Mouse (Mus musculus) macrophage (primary cell): ENCODE results near the gene Prr15l. TPM values are rescaled to one million over a fixed set of nuclear protein-coding genes. Genes with fewer than 3 reads are reported as not detected.

Source experiments
- H3K27ac ChIP-seq: fragments of 350-480 bp; formaldehyde crosslinking; 2 replicates; pipeline ENCODE4 v1.9.0; 2021
- H3K36me3 ChIP-seq: fragments of 350-480 bp; formaldehyde crosslinking; 2 replicates; pipeline ENCODE4 v1.9.0; 2021; ENCODE audit errors: inconsistent target
- H3K4me3 ChIP-seq: fragments of 350-480 bp; formaldehyde crosslinking; 2 replicates; pipeline ENCODE4 v1.9.0; 2021; ENCODE audit errors: inconsistent target
- H3K79me2 ChIP-seq: fragments of 350-480 bp; formaldehyde crosslinking; 2 replicates; pipeline ENCODE4 v1.9.0; 2021; ENCODE audit errors: inconsistent target
- WGBS: methylation state at CpG from one replicate; pipeline ENCODE4 v1.1.7; 2026; ENCODE audit warnings: inconsistent platforms; ENCODE audit not compliant: missing documents; 5-methylcytosine and 5-hydroxymethylcytosine counted together
- polyA plus RNA-seq: library from polyadenylated mRNA; stranded (reverse); fragments of 250-400 nt; gene quantifications from 3 replicates; pipeline ENCODE4 v1.2.4, GENCODE M21; 2018; ENCODE audit warnings: inconsistent platforms

The Prr15l gene
- polyA plus RNA-seq, 1 experiment from 2014 or later, result not detected

GRCm38 (mm10) chr11:96986463-96986862 lies 58.6 kb downstream of the Prr15l start:
- 54% methylated on average over 3 of the region's 3 CpGs for WGBS
- H3K36me3 ChIP-seq, result no peaks in the 10 kb centered on the region
- H3K27ac ChIP-seq, result no peak overlapping the region
- no peak overlapping the region for H3K4me3 ChIP-seq
- H3K79me2 ChIP-seq, result no peaks in the 10 kb centered on the region

Other genes with a start within 250 kb of the Prr15l start
- gene Snx11, start 150.5 kb upstream of the Prr15l start, polyA plus RNA-seq, result 14.2 to 28.6 TPM (median 20.6 TPM) in 3 replicates
- 40.5 to 73.7 TPM (median 45.0 TPM) in 3 replicates for gene Cbx1, start 139.0 kb upstream of the Prr15l start, polyA plus RNA-seq
- gene Nfe2l1, start 98.1 kb upstream of the Prr15l start, polyA plus RNA-seq, result 85.5 to 118 TPM (median 95.5 TPM) in 3 replicates
- gene Copz2, start 78.2 kb upstream of the Prr15l start, polyA plus RNA-seq, result 11.9 to 23.0 TPM (median 16.0 TPM) in 3 replicates
- gene Cdk5rap3, start 11.6 kb upstream of the Prr15l start, polyA plus RNA-seq, result 15.0 to 17.0 TPM (median 16.0 TPM) in 3 replicates
- 15.4 to 17.0 TPM (median 15.6 TPM) in 3 replicates for gene Pnpo, start 15.9 kb downstream of the Prr15l start, polyA plus RNA-seq
- 10.9 to 20.7 TPM (median 12.1 TPM) in 3 replicates for gene Sp2, start 54.9 kb downstream of the Prr15l start, polyA plus RNA-seq
- gene Sp6, start 85.3 kb downstream of the Prr15l start, polyA plus RNA-seq, result 0.09 TPM in 1 of 3 replicates, not detected in the others
- 0.57 to 3.6 TPM (median 1.3 TPM) in 3 replicates for gene Scrn2, start 101.8 kb downstream of the Prr15l start, polyA plus RNA-seq
- gene Lrrc46, start 113.3 kb downstream of the Prr15l start, polyA plus RNA-seq, result 0.17 TPM in 1 of 3 replicates, not detected in the others
- gene Mrpl10, start 113.5 kb downstream of the Prr15l start, polyA plus RNA-seq, result 25.6 to 38.5 TPM (median 31.8 TPM) in 3 replicates
- gene Osbpl7, start 122.5 kb downstream of the Prr15l start, polyA plus RNA-seq, result 6.4 to 9.7 TPM (median 9.5 TPM) in 3 replicates
- gene Tbx21, start 187.2 kb downstream of the Prr15l start, polyA plus RNA-seq, result 0.09 TPM in 1 of 3 replicates, not detected in the others
- gene Tbkbp1, start 223.4 kb downstream of the Prr15l start, polyA plus RNA-seq, result 21.0 to 27.3 TPM (median 25.6 TPM) in 3 replicates